Mouse (Mus musculus) heart, postnatal 0 days (tissue): ENCODE data around the gene Gtf2h1.

Experiments
- CTCF ChIP-seq: IDR thresholded peaks from 2 replicates; pipeline ENCODE4 v1.5.1; 2016; ENCODE audit warnings: antibody characterized with exemption, control low read depth, low read depth
- EP300 ChIP-seq: IDR thresholded peaks from 2 replicates; pipeline ENCODE4 v1.6.1; 2016; ENCODE audit warnings: antibody characterized with exemption, low read depth

GRCm38 (mm10) chr7:46852666-46853065, 56.8 kb downstream of the Gtf2h1 start:
- TF ChIP-seq CTCF (no peak), EP300 (no peak)
